Mouse (Mus musculus) CH12.LX (cell line): ENCODE data around the gene Il17c.

Experiments
- BHLHE40 ChIP-seq: IDR thresholded peaks from 2 replicates; pipeline ENCODE4 v1.6.1; 2011; ENCODE audit warnings: mild to moderate bottlenecking, low read depth, low read length, improper control_type of control experiment
- CHD1 ChIP-seq: IDR thresholded peaks from 2 replicates; pipeline ENCODE4 v1.6.1; 2012; ENCODE audit warnings: low read depth, low read length, improper control_type of control experiment, inconsistent platforms
- CHD2 ChIP-seq: IDR thresholded peaks from 2 replicates; pipeline ENCODE4 v1.6.1; 2011; ENCODE audit warnings: low read length, improper control_type of control experiment
- CTCF ChIP-seq, 2 experiments: IDR thresholded peaks in 1 of 2; conservative IDR thresholded peaks in 1 of 2; 2 replicates each; pipeline ENCODE4 v1.5.1; 2011 to 2012; ENCODE audit warnings: low read depth in 2 of 2, low read length in 2 of 2, improper control_type of control experiment in 1 of 2, inconsistent platforms in 1 of 2, mild to moderate bottlenecking in 1 of 2, moderate library complexity in 1 of 2
- E2F4 ChIP-seq: IDR thresholded peaks from 2 replicates; pipeline ENCODE4 v1.6.1; 2011; ENCODE audit warnings: low read depth, low read length, improper control_type of control experiment; ENCODE audit not compliant: insufficient replicate concordance
- EP300 ChIP-seq: IDR thresholded peaks from 2 replicates; pipeline ENCODE4 v1.6.1; 2011; ENCODE audit warnings: low read length, improper control_type of control experiment
- MAFK ChIP-seq: IDR thresholded peaks from 2 replicates; pipeline ENCODE4 v1.6.1; 2011; ENCODE audit warnings: low read length, improper control_type of control experiment; ENCODE audit not compliant: insufficient replicate concordance
- MYC ChIP-seq: IDR thresholded peaks from 2 replicates; pipeline ENCODE4 v1.6.1; 2011; ENCODE audit warnings: low read depth, mild to moderate bottlenecking, improper control_type of control experiment, low read length
- POLR2A ChIP-seq: IDR thresholded peaks from 2 replicates; pipeline ENCODE4 v1.6.1; 2011; ENCODE audit warnings: low read depth, mild to moderate bottlenecking, improper control_type of control experiment, low read length
- POLR2AphosphoS2 ChIP-seq: IDR thresholded peaks from 2 replicates; pipeline ENCODE4 v1.6.1; 2011; ENCODE audit warnings: low read depth, low read length, improper control_type of control experiment
- TCF12 ChIP-seq: IDR thresholded peaks from 2 replicates; pipeline ENCODE4 v1.6.1; 2014; ENCODE audit warnings: low read depth, mild to moderate bottlenecking, inconsistent platforms, low read length, improper control_type of control experiment
- USF1 ChIP-seq: IDR thresholded peaks from 2 replicates; pipeline ENCODE4 v1.6.1; 2014; ENCODE audit warnings: low read depth, mild to moderate bottlenecking, inconsistent platforms, low read length, improper control_type of control experiment
- ZC3H11A ChIP-seq: IDR thresholded peaks from 2 replicates; pipeline ENCODE4 v1.6.1; 2012; ENCODE audit warnings: low read depth, mild to moderate bottlenecking, inconsistent platforms, low read length, improper control_type of control experiment
- ZKSCAN1 ChIP-seq: IDR thresholded peaks from 2 replicates; pipeline ENCODE4 v1.6.1; 2012; ENCODE audit warnings: low read depth, inconsistent platforms, low read length, improper control_type of control experiment, borderline replicate concordance

DNA sequence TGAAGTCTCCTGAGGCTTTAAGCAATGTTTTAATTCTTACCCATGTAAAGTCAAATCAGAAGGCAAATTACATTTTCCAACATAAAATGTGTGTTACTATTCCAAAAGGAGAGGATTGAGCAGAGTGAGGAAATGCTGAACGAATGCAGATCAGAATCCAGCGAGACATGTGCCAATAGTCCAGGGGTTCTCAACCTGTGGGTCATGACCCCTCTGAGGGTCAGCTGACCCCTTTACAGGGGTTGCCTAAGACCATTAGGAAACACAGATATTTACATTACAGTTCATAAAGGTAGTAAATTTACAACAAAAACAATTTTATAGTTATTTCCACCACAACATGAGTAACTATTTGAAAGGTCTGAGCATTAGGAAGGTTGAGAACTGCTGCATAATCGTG lies 31.1 kb upstream of the Il17c start:
- no peak for TF ChIP-seq USF1
- TF ChIP-seq ZKSCAN1: no peak
- TF ChIP-seq MYC: no peak
- TF ChIP-seq POLR2A: no peak
- TF ChIP-seq POLR2AphosphoS2: no peak
- TF ChIP-seq CTCF (conservative IDR thresholded peaks at IDR 0.05 in 1 of 2, IDR thresholded peaks at IDR 0.05 in 1 of 2; ENCODE audit: low read depth in 2 of 2, low read length in 2 of 2): no peak
- no peak for TF ChIP-seq TCF12
- no peak for TF ChIP-seq EP300
- no peak for TF ChIP-seq CHD2
- TF ChIP-seq BHLHE40: no peak
- TF ChIP-seq E2F4: no peak
- TF ChIP-seq MAFK: no peak
- TF ChIP-seq ZC3H11A: no peak
- no peak for TF ChIP-seq CHD1
